Mouse (Mus musculus) erythroid progenitor cell, adult 5-6 weeks (primary cell): Measurements from ENCODE around the gene Pla2g2c. TPM values are rescaled to one million over a fixed set of nuclear protein-coding genes. Genes with fewer than 3 reads are reported as not detected.

Source experiments
- ATAC-seq: replicated peaks from 2 replicates; pipeline ENCODE4 v1.8.0; 2016; ENCODE audit warnings: moderate number of reproducible peaks, mild to moderate bottlenecking, moderate TSS enrichment, inconsistent platforms; ENCODE audit not compliant: poor library complexity, low FRiP score, severe bottlenecking
- total RNA-seq, 2 experiments: library from RNA; stranded (forward) in 1 of 2; stranded (reverse) in 1 of 2; fragments of 150-400 nt in 1 of 2; fragments of 186-747, 209-891 nt in 1 of 2; gene quantifications; 2 replicates each; pipeline versions ENCODE4 v1.2.3 to v1.2.4; 2015 to 2017; ENCODE audit warnings: low replicate concordance in 2 of 2

Gene Pla2g2c
- total RNA-seq (2015; ENCODE audit: low replicate concordance): not detected in 2 replicates
- not detected in 2 replicates for total RNA-seq (2017; ENCODE audit: low replicate concordance)

- no peak for ATAC-seq
Observed at GRCm38 (mm10) chr4:138724354-138725126, at the start of gene Pla2g2c. Pla2g2c (plus strand) TSS chr4:138724792.

GRCm38 (mm10) chr4:138676480-138676879 lies 48.1 kb upstream of the Pla2g2c start:
- ATAC-seq: no peak

DNA sequence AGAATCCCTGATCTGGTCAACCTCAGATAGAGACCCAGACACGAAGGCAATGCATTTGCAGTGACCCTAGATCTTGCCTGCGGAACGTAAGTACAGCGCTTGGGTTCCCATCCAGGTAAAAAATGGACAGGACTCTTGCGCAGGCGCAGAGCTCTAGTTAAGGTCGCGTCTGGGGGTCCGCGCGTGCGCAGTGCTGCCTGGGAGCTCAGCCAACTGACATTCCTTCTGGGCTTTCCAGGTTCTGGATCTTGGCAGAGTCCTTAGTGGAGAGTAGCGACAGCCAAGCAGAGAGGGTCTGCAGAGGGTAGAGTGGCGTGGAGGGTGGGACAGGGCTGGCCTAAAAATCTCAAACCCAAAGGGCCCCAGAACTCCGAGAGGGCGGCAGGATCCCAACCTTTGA lies 47.0 kb upstream of the Pla2g2c start:
- no peak for ATAC-seq

DNA sequence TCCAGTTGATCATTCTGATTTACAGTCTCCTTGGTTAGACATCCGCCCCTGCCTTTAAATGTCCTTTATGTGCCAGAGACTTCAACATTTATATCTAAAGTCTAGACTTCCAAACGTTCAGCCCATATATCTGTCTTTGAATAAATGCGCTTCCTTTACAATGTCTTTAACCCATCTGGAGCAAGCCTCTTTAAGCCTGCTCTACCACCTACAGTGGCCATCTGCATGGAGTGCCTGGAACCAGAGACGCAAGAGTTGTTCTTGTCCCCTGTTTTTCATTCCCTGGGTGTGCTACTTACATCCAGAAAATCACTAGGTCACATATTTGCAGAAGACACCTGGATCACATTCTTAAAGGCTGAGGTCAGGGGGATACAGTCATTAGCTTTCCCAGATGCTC lies 44.5 kb upstream of the Pla2g2c start:
- no peak for ATAC-seq

DNA sequence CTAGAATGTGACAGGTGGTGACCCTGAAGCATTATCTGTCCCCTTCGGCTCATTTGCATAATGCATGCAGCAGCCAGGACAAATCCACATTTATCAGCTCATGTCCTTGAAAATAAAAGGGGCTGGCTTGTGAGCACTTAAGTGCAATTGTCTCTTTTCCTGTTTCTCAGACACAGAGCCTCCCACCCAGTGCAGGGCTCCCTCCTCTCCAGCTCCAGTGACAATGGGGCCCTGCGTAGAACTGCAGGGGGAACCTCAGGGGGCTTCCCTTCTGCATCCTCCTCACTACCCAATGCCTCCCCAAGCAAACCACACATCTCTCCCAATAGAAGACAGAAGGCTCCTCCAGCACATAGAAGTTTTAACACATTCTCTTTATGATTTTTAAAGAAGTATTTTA lies 41.8 kb upstream of the Pla2g2c start:
- ATAC-seq: no peak

- ATAC-seq: no peak
Observed at GRCm38 (mm10) chr4:138685813-138686212, 38.8 kb upstream of the Pla2g2c start.

DNA sequence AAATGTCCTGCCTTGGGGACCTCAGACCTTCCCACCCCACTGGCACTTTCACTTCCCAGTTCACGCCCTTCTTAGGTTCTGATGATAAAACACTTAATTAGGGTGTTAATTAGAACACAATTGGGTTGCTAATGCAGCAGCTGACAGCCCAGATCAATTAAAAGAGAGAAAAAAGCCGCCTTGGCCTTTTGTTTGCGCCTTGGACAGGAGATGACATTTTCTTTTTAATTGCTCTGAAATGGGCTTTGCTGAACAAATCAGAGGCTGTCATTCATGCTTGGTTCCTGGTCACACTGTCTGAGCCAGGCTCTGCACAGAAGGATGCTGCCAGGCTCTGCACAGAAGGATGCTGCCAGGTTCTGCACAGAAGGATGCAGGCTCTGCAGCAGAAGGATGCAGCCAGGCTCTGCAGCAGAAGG lies 35.5 kb upstream of the Pla2g2c start:
- ATAC-seq: no peak

DNA sequence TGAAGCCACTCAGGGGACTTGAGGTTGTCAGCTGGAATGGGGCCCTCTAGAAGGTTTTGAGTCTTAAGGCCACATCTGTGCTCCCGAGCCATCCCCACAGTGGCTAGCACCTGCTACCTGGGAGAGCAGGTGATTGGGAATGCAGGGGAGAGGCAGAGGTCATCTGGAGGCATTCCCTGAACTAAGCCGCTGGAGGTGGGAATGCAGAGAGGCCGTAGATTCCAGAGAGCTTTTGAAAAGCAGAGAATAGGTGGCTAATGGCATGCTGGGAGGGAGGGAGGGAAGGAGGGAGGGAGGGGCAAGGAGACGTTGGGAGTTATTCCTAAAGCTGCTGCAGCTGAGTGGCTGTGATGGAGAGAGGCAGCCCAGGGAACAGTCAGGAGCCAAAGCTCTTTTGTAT lies 34.0 kb upstream of the Pla2g2c start:
- ATAC-seq: no peak

- ATAC-seq: no peak
Observed at GRCm38 (mm10) chr4:138691443-138692181, 33.0 kb upstream of the Pla2g2c start.

DNA sequence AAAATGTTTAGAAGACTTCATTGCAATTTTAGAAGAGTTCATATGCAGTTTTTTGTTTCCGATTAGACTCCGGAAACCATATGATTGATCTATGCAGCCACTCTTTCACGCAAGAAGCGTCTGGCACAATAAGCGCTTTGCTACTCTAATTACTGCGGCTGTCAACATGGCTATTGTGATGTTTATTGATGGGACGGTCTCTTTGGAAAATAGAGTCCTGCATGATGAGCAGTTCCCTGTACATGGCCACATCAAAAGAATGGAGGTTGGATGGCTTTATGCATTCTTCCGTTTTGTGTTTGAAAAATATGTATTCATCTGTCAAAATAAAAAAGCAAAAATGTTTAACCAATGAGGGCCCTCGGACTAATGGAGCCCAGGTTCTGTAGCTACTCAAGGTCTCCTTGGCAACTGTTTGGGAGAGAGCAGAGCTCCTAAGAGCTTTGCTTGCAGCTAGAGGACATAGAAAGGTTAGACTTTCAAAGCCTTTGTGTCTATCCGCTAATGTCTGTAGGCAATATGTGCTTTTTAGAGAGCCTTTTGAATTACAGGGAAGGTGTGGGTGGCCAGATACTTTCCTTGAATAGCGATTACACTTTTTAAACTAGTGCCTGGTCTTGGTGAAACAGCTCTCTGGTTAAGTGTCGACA lies 31.4 kb upstream of the Pla2g2c start:
- ATAC-seq: no peak

- no peak for ATAC-seq
Observed at GRCm38 (mm10) chr4:138696720-138697119, 27.9 kb upstream of the Pla2g2c start.

GRCm38 (mm10) chr4:138697166-138697860 lies 27.3 kb upstream of the Pla2g2c start:
- ATAC-seq: no peak

- no peak for ATAC-seq
Observed at GRCm38 (mm10) chr4:138698296-138698695, 26.3 kb upstream of the Pla2g2c start.

- ATAC-seq: no peak
Observed at GRCm38 (mm10) chr4:138700184-138700982, 24.2 kb upstream of the Pla2g2c start.

GRCm38 (mm10) chr4:138701111-138701510 lies 23.5 kb upstream of the Pla2g2c start:
- ATAC-seq: no peak

DNA sequence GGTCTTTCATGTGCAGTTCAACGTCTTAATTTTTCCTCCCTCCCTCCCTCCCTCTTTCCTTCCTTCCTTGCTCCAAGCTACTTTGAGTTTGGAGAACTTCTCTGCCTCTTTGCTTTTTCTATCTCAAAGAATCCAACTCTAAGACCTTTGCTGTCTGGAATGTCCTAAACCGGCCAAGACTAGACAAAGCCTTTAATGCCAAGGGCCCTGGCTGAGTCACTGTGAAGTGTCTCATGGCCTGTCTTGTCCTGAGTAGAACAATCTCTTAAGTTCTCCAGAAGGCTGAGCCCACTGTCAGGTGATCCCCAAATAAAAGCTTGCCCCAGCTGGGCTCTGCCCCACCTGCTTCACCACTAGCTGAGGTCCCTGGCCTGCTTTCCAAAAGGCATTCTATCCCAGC lies 22.6 kb upstream of the Pla2g2c start:
- no peak for ATAC-seq

DNA sequence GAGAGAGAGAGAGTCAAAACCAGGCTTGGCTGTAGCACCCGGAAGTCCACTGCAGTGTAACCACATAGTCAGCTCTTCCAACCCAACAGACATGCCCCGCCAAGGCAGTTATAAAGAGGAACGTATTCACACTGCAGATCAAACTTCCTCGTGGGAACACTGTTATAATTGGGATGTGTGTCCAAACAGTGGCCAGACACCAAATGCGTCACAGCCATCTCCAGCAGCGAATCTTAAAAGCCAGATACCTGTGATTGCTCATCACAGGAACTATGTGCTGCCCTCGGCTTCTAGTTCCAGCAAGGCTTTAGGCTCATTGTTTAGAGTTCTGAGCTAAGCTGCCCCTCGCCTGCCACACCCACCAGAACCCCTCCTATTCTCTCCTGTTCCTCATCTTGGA lies 22.1 kb upstream of the Pla2g2c start:
- no peak for ATAC-seq

DNA sequence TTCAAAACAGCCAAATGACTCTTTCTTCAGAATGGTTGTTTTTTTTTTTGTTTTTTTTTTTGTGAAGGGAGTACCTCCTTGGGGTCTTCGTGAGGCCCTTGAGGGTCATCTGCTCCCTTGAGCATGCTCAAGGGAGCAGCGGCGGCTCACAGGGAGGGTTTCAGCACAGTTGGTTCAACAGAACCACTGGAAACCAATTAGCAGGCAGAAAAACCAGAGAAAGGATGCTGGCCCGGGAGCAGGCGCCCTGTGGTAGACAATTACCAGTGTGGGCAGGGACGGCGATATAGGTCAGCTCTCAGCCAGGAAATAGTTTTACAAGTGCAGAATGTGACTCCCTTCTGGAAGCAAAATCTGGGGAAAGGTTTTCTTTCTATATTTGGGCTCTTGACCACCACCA lies 21.0 kb upstream of the Pla2g2c start:
- no peak for ATAC-seq

- no peak for ATAC-seq
Observed at GRCm38 (mm10) chr4:138704169-138704568, 20.4 kb upstream of the Pla2g2c start.
